Mouse (Mus musculus): ENCODE measurements at regions not wholly inside any gene's neighbourhood (a gene's known extent, or its start where the extent isn't known, plus 50 kb on each side); places are given as distances from the start of the nearest gene placed in this dataset.

DNA sequence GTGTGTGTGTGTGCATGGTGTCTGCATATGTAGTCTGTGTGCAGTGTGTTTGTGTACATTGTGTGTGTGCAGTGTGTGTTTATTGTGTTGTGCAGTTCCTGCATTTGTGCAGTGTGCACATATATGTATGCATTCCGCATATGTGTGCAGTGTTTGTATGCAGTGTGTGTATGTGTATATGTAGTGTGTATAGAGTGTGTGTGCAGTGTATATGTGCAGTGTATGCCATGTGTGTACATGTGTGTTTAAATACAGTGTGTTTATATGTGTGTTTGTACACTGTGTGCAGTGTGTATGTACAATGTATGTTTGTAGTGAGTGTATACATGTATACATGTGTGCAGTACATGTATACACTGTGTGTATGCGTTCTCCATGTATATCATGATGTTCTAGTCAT lies 183.0 kb upstream of the Ndst4 start:
- no peak for TF ChIP-seq FLI1 (IDR thresholded peaks at IDR 0.05; ENCODE audit: low read length)
- no peak for TF ChIP-seq GATA1 (IDR thresholded peaks at IDR 0.05; ENCODE audit: borderline replicate concordance, low read length)

Data from megakaryocyte, embryonic 14.5 days (primary cell).